Mouse (Mus musculus) small intestine, adult 2 months (tissue): ENCODE results near the gene Gm16485. TPM values are rescaled to one million over a fixed set of nuclear protein-coding genes. Genes with fewer than 3 reads are reported as not detected.

Experiments used
- H3K27ac ChIP-seq: fragments of 200-500 bp; 2 replicates; pipeline ENCODE4 v1.5.1; 2012; ENCODE audit warnings: low read depth, low read length, control low read depth, inconsistent platforms; ENCODE audit not compliant: insufficient read depth
- H3K27me3 ChIP-seq: fragments of 200-500 bp; 2 replicates; pipeline ENCODE4 v1.6.1; 2012; ENCODE audit warnings: mild to moderate bottlenecking, moderate library complexity, low read length, inconsistent platforms; ENCODE audit not compliant: control insufficient read depth, insufficient read depth
- H3K36me3 ChIP-seq: fragments of 200-500 bp; 2 replicates; pipeline ENCODE4 v1.6.1; 2012; ENCODE audit warnings: mild to moderate bottlenecking, low read length, control low read depth, inconsistent platforms; ENCODE audit not compliant: control insufficient read depth, insufficient read depth
- H3K4me1 ChIP-seq: fragments of 200-500 bp; 2 replicates; pipeline ENCODE4 v1.6.1; 2012; ENCODE audit warnings: low read length, inconsistent platforms, mixed read lengths; ENCODE audit not compliant: control insufficient read depth, insufficient read depth, insufficient read length
- H3K4me3 ChIP-seq: fragments of 200-500 bp; 2 replicates; pipeline ENCODE4 v1.5.1; 2012; ENCODE audit warnings: low read depth, mild to moderate bottlenecking, control low read depth, inconsistent platforms, low read length, moderate library complexity
- CTCF ChIP-seq: fragments of 200-500 bp; IDR thresholded peaks from 2 replicates; pipeline ENCODE4 v1.5.1; 2012; ENCODE audit warnings: low read depth, mild to moderate bottlenecking, control low read depth, inconsistent platforms, low read length, moderate library complexity, mixed read lengths; ENCODE audit not compliant: insufficient replicate concordance, insufficient read length; ENCODE audit errors: extremely low read depth
- POLR2A ChIP-seq: fragments of 200-500 bp; IDR thresholded peaks from 2 replicates; pipeline ENCODE4 v1.6.1; 2012; ENCODE audit warnings: low read depth, mild to moderate bottlenecking, control low read depth, inconsistent platforms, low read length, moderate library complexity
- WGBS: fragments of 180-500 bp; shearing (Covaris S2); methylation state at CpG from one replicate; pipeline ENCODE4 v1.1.7; 2018; 5-methylcytosine and 5-hydroxymethylcytosine counted together
- polyA plus RNA-seq: library from polyadenylated mRNA; depleted of rRNA; stranded (reverse); fragments of >200 nt; gene quantifications from 2 replicates; pipeline ENCODE4 v1.2.3, GENCODE M21; 2012; rRNA removed

The Gm16485 gene
- polyA plus RNA-seq, 1 experiment: not detected

GRCm38 (mm10) chr9:8996494-8996893, 24.9 kb downstream of the Gm16485 start:
- peaks cover 13% of the 10 kb centered on the region for H3K36me3 ChIP-seq
- no peak overlapping the region for H3K4me3 ChIP-seq
- TF ChIP-seq POLR2A: no peak
- TF ChIP-seq CTCF: no peak
- 58% methylated on average over 2 of the region's 2 CpGs for WGBS
- no peaks in the 10 kb centered on the region for H3K4me1 ChIP-seq
- no peaks in the 10 kb centered on the region for H3K27me3 ChIP-seq
- no peak overlapping the region for H3K27ac ChIP-seq

- TF ChIP-seq CTCF (no peak), POLR2A (no peak)
- no peak overlapping the region for H3K4me3 ChIP-seq
- no peak overlapping the region for H3K27ac ChIP-seq
- no peaks in the 10 kb centered on the region for H3K4me1 ChIP-seq
- H3K36me3 ChIP-seq: peaks cover 24% of the 10 kb centered on the region
- no peaks in the 10 kb centered on the region for H3K27me3 ChIP-seq
Measured at GRCm38 (mm10) chr9:9001170-9001569, 29.6 kb downstream of the Gm16485 start.

- Histone ChIP-seq H3K27me3 (no peaks in the 10 kb centered on the region), H3K4me3 (no peak overlapping the region), H3K36me3 (peaks cover 24% of the 10 kb centered on the region), H3K27ac (no peak overlapping the region), H3K4me1 (no peaks in the 10 kb centered on the region)
- TF ChIP-seq POLR2A (no peak), CTCF (no peak)
- WGBS: 96% methylated on average over 2 of the region's 2 CpGs
Measured at GRCm38 (mm10) chr9:9015108-9015507, 43.5 kb downstream of the Gm16485 start.

Other genes with a start within 250 kb of the Gm16485 start
- 0.13 and 0.37 TPM in 2 replicates for gene Pgr, start 72.0 kb upstream of the Gm16485 start, polyA plus RNA-seq